Mouse (Mus musculus) embryonic facial prominence, embryonic 10.5 days (tissue): Measurements from ENCODE around the gene Olfr517. TPM values are rescaled to one million over a fixed set of nuclear protein-coding genes. Genes with fewer than 3 reads are reported as not detected.

ENCODE experiments used
- DNase-seq: peaks from one replicate; pipeline ENCODE4 v3.0.0-alpha.2; 2017; ENCODE audit warnings: low spot score
- H3K27ac ChIP-seq: fragments of 300-500 bp; sonication (generic); replicated peaks from 2 replicates; pipeline ENCODE4 v1.5.1; 2016; ENCODE audit warnings: mild to moderate bottlenecking
- H3K27me3 ChIP-seq: fragments of 300-500 bp; sonication (generic); replicated peaks from 2 replicates; pipeline ENCODE4 v1.6.1; 2016; ENCODE audit warnings: low read depth, mild to moderate bottlenecking; ENCODE audit not compliant: poor library complexity, severe bottlenecking
- H3K36me3 ChIP-seq: fragments of 300-500 bp; sonication (generic); replicated peaks from 2 replicates; pipeline ENCODE4 v1.6.1; 2016; ENCODE audit warnings: mild to moderate bottlenecking, moderate library complexity
- H3K4me1 ChIP-seq: fragments of 300-500 bp; sonication (generic); 2 replicates; pipeline ENCODE4 v1.6.1; 2016
- H3K4me3 ChIP-seq: fragments of 300-500 bp; sonication (generic); 2 replicates; pipeline ENCODE4 v1.5.1; 2016; ENCODE audit warnings: mild to moderate bottlenecking, moderate library complexity
- H3K9me3 ChIP-seq: fragments of 300-500 bp; sonication (generic); 2 replicates; pipeline ENCODE4 v1.6.1; 2016; ENCODE audit warnings: mild to moderate bottlenecking
- WGBS: fragments of 180-500 bp; shearing (Covaris S2); methylation state at CpG from one replicate; pipeline ENCODE4 v1.1.7; 2016; 5-methylcytosine and 5-hydroxymethylcytosine counted together
- polyA plus RNA-seq: library from polyadenylated mRNA; unstranded; fragments of >200 nt; fragmentation: Nextera tagmentation; extraction: Ambion mirVana; gene quantifications from 2 replicates; pipeline ENCODE4 v1.2.1, GENCODE M21; 2016

The Olfr517 gene
- not detected in 2 replicates for polyA plus RNA-seq

DNA sequence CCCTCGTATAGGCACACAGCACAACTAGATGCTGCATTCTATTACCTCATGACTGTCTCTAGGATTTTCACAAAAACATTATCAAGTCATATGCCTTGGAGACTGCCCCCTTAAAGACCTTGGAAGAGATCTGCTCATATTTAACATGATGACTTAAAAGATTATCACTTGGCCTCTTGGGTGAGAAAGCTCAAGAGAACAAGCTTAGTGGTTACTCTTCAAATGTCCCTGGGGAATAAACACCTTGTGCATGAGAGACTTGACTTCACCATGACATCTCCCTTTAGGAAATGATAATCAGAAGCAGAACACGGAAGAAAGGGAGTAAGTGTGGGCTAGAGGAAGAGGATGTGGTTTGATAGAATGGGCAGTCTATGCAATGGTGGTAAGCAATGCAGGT, at the start of gene Olfr517:
TSS of gene Olfr517 (minus strand) at position 101 of the 400 bp plus-strand sequence.
- Histone ChIP-seq H3K27ac (no peak within 1 kb of the TSS), H3K27me3 (no peaks in the 10 kb centered on the region), H3K4me3 (no peak within 1 kb of the TSS), H3K36me3 (no peaks in the 10 kb centered on the region), H3K4me1 (no peaks in the 10 kb centered on the region), H3K9me3 (no peaks in the 10 kb centered on the region)
- no peak for DNase-seq
- 70% methylated on average over 2 of the region's 2 CpGs for WGBS

DNA sequence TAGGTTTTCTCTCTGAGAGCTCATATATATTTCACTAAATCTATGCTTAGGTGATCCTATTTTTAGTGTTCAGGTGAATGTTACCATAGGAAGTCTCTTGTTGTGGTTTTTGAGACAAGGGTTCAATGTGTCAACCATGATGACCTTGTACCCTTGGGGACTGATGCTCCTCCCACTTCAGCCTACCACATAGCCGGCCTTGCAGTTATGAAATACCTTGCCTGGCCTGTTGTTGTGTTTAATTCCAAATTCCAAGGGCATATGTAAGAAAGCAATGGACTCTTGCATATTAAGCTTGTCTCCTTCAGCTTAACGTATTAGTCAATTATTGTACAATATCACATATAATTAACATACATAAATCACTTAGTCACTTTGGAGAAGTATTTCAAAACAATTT, 31.8 kb upstream of the Olfr517 start:
- H3K9me3 ChIP-seq: no peaks in the 10 kb centered on the region
- 80% methylated on average over 2 of the region's 2 CpGs for WGBS
- no peaks in the 10 kb centered on the region for H3K27me3 ChIP-seq
- no peak for DNase-seq
- H3K27ac ChIP-seq: no peak overlapping the region
- no peaks in the 10 kb centered on the region for H3K4me1 ChIP-seq
- H3K36me3 ChIP-seq: no peaks in the 10 kb centered on the region
- H3K4me3 ChIP-seq: no peak overlapping the region

DNA sequence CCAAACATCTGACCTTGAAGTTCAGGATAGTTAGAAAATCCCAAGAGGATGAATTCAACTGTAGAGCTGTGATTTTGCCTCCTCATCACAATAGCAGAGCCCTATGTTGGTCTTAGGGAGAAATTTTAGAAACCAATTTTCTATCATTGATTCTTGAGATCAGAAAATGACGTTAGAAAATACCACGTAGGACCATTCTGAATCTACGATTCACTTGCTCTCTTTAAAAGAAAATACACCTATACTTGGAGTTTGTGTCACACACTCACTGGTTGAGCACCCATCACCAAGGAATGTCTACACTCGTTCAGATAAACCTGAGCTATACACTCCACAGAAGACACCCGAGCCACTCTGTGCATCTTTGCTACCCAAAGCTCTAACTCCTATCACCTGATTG, 22.1 kb upstream of the Olfr517 start, which contains the start of gene Olfr519:
TSS of gene Olfr519 (minus strand) at position 101 of the 400 bp plus-strand sequence.
- 86% methylated on average over 5 of the region's 5 CpGs for WGBS
- no peaks in the 10 kb centered on the region for H3K9me3 ChIP-seq
- no peaks in the 10 kb centered on the region for H3K4me1 ChIP-seq
- H3K4me3 ChIP-seq: no peak within 1 kb of the TSS
- H3K27me3 ChIP-seq: no peaks in the 10 kb centered on the region
- H3K27ac ChIP-seq: no peak within 1 kb of the TSS
- H3K36me3 ChIP-seq: no peaks in the 10 kb centered on the region
- no peak for DNase-seq

DNA sequence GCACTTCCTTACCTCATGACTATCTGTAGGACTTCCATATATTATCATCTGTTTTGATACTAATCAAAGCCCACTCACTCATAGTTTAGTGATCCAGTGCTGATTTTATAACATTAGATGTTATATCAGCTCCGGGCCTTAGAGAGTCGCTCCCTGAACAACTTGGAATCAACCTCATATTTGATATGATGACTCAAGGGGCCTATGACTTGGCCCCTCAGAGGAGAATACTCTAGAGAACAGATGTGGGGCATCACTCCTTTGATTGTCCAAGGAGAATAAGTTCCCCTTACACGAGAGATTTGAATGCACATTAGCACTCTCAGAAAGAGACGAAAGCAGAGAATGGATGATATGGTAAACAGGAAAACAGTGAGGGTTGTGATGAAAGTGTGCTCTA, 12.7 kb upstream of the Olfr517 start, which contains the start of gene Olfr518:
TSS of gene Olfr518 (minus strand) at position 101 of the 400 bp plus-strand sequence.
- Histone ChIP-seq H3K36me3 (no peaks in the 10 kb centered on the region), H3K4me3 (no peak within 1 kb of the TSS)
- 87% methylated on average over 4 of the region's 4 CpGs for WGBS

DNA sequence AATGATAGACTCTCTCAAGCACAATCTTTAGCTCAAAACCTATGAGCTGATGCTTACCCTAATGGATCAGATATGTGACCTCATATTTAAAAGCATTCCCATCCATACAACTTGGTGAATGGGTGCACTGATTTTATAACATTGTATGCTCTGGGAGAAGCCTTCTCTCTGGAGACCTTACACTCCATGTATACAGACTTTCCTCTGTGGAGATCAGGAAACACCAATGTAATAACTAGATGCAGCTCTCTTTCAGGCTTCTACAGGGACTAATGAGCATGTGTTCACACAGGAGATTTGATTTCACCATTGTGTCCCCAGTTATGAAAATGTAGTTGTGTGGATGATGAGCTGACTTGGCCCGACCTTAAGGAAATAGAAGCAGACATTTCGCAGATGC, 21.8 kb downstream of the Olfr517 start, which contains the start of gene Olfr516:
TSS of gene Olfr516 (minus strand) at position 101 of the 400 bp plus-strand sequence.
- no peaks in the 10 kb centered on the region for H3K36me3 ChIP-seq
- H3K9me3 ChIP-seq: no peaks in the 10 kb centered on the region
- WGBS: 89% methylated on average over 2 of the region's 2 CpGs
- H3K27ac ChIP-seq: no peak within 1 kb of the TSS
- H3K27me3 ChIP-seq: no peaks in the 10 kb centered on the region
- no peak within 1 kb of the TSS for H3K4me3 ChIP-seq
- no peaks in the 10 kb centered on the region for H3K4me1 ChIP-seq
- DNase-seq: no peak

More for the DNA sequence above, 12.7 kb upstream of the Olfr517 start, which contains the start of gene Olfr518:
- no peak for DNase-seq
- no peaks in the 10 kb centered on the region for H3K4me1 ChIP-seq
- H3K27ac ChIP-seq: no peak within 1 kb of the TSS
- no peaks in the 10 kb centered on the region for H3K27me3 ChIP-seq
- H3K9me3 ChIP-seq: no peaks in the 10 kb centered on the region

DNA sequence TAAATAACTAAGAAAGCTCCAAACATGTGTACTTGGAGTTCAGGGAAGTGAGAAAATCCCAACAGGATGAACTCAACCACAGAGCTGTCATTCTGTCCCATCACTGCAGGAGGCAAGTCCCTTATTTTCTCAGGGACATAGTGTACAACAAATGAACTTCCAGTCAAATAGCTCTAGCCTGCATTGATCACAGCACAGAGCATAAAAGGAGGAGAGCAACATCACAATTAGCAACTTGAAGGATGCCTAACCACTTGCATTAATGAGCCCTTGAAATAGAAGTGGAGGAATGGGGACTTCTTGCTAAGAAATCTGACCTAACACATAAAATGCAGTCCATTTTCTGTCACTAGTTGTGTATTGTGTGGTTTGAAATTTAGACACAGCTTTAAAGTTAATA, 46.3 kb downstream of the Olfr517 start, which contains the start of gene Olfr514:
TSS of gene Olfr514 (minus strand) at position 101 of the 400 bp plus-strand sequence.
- H3K27me3 ChIP-seq: no peaks in the 10 kb centered on the region
- H3K4me3 ChIP-seq: no peak within 1 kb of the TSS
- no peaks in the 10 kb centered on the region for H3K36me3 ChIP-seq
- H3K4me1 ChIP-seq: no peaks in the 10 kb centered on the region
- no peak for DNase-seq
- no peak within 1 kb of the TSS for H3K27ac ChIP-seq
- H3K9me3 ChIP-seq: no peaks in the 10 kb centered on the region

Other genes starting within 250 kb of the Olfr517 start
- not detected in 2 replicates for gene Olfr508, start 242.4 kb downstream of the Olfr517 start, polyA plus RNA-seq
- gene Olfr509, start 220.5 kb downstream of the Olfr517 start, polyA plus RNA-seq: not detected in 2 replicates
- not detected in 2 replicates for gene Olfr510, start 206.0 kb downstream of the Olfr517 start, polyA plus RNA-seq
- gene Olfr512, start 159.1 kb downstream of the Olfr517 start, polyA plus RNA-seq: not detected in 2 replicates
- gene Olfr513, start 121.4 kb downstream of the Olfr517 start, polyA plus RNA-seq: not detected in 2 replicates
- not detected in 2 replicates for gene Olfr514, start 46.4 kb downstream of the Olfr517 start, polyA plus RNA-seq
- not detected in 2 replicates for gene Olfr516, start 21.9 kb downstream of the Olfr517 start, polyA plus RNA-seq
- gene Olfr518, start 12.6 kb upstream of the Olfr517 start, polyA plus RNA-seq: not detected in 2 replicates
- not detected in 2 replicates for gene Olfr519, start 22.0 kb upstream of the Olfr517 start, polyA plus RNA-seq
- 0.02 and 0.04 TPM in 2 replicates for gene Nlrp10, start 57.8 kb upstream of the Olfr517 start, polyA plus RNA-seq
- 75.2 and 76.2 TPM in 2 replicates for gene Eif3f, start 62.0 kb upstream of the Olfr517 start, polyA plus RNA-seq
- 4.3 TPM in 2 replicates for gene Tub, start 78.0 kb upstream of the Olfr517 start, polyA plus RNA-seq
- gene Ric3, start 211.0 kb upstream of the Olfr517 start, polyA plus RNA-seq: 8.9 and 9.0 TPM in 2 replicates